Mouse (Mus musculus): ENCODE measurements at regions not wholly inside any gene's neighbourhood (a gene's known extent, or its start where the extent isn't known, plus 50 kb on each side); places are given as distances from the start of the nearest gene placed in this dataset.
A peak's percentile ranks its signal among the peaks of the same experiment; 100 is the strongest.

GRCm38 (mm10) chr3:118248768-118249167 is 313.2 kb upstream of the Dpyd start:
- no peak for DNase-seq (ENCODE audit: low spot score)

GRCm38 (mm10) chr3:118275917-118276316 is 286.0 kb upstream of the Dpyd start:
- no peak for DNase-seq (ENCODE audit: low spot score)

DNA sequence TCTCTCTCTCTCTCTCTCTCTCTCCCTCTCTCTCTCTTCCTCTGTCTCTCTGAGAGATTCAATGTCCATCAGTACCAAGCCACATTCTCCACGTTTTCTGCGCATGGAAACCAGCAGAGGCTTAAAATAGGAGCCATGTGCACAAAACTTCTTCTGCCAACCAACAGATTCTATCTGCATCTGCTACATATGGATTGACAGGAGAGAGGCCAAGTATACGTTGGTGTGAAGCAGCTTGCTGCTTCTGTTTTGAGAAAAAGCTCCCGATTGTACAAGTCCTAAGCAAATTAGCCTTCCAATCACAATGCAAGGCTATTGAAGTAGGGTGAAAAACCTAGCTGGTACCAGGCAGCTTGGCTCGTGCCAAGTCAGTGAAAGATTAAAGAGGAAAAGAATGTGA is 283.7 kb upstream of the Dpyd start:
- no peak for DNase-seq (ENCODE audit: low spot score)

GRCm38 (mm10) chr3:118286946-118287345 is 275.0 kb upstream of the Dpyd start:
- peak; percentile 37 for DNase-seq (ENCODE audit: low spot score)

DNA sequence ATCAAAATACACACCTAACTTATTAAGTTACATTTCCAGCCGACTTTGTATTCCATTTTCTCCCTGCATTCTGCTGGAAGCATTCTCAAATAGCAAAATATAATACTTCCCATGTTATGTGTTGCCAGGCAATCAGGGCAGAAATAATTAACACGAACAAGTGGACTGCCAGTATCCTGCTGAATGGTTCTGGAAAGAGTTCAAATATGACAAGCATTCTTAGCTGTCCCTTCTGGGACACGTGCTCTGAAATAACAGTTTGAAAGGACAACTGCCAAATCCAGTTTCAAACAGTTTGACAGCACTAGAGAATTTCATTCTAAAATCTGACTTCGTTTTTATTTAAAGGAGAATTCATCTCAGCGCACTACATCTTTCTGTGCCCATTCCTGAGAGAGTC is 236.8 kb upstream of the Dpyd start:
- DNase-seq (ENCODE audit: low spot score), result no peak

DNA sequence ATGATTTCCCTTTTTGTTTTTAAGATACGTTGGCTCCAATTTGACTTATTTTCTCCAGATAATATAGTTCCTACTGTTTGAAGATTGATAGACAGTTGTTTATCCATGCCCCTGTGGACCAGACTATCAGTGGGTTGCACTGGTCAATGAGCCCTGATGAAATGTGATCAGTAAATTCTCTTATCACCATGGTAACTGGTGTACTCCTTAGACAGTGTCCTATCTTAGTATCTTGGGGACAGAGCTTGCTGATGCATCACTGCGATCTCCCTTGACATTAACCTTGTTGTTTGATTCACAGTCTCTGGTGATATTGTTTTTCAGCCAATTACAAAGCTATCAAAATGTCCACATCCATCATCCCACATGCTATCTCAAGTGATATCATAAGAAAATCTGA is 233.7 kb upstream of the Dpyd start:
- DNase-seq (ENCODE audit: low spot score), result no peak

DNA sequence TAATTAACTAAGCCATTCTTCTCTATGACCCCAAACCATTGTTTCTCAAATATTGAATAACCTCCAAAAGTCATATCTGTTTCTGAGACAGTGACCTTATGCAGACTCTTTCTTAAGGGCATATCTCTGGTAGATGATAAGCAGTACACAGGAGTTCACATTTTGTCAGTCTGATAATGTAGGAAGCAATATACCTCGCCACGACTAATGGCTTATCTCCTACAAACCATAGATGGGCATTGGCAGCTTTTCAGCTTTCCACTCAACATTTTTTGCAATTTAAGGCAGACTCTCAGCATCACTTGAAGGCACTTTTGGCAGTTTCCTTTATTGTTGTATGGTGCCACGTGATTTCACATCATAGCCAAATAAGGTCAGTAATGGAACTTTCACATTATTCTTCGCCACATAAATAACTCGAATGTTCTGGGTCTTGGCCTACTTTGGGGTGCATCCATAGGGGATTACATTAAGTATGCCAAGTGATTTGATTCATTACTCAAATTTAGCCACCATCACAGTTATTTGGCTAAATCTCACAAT is 232.7 kb upstream of the Dpyd start:
- no peak for DNase-seq (ENCODE audit: low spot score)

DNA sequence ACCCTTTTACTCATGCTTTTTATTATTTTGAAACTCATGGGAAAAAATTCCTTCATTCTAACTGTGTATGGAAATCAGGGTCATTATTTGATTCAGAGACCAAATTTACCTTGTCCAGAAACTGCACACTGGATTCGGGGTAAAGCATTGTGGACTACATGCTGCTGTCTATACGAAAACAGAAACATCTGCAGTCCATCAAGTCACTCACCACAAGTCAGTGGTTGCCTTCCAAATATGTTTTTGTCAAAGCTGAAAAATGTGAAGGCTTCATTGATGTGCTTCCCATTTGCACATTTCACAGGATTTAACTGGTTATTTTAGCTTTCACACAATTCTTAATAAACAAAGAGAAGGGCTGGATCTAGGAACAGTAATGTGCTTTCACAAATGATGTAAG is 230.4 kb upstream of the Dpyd start:
- DNase-seq (ENCODE audit: low spot score), result no peak

GRCm38 (mm10) chr3:118338716-118339115 is 223.2 kb upstream of the Dpyd start:
- DNase-seq (ENCODE audit: low spot score), result no peak

DNA sequence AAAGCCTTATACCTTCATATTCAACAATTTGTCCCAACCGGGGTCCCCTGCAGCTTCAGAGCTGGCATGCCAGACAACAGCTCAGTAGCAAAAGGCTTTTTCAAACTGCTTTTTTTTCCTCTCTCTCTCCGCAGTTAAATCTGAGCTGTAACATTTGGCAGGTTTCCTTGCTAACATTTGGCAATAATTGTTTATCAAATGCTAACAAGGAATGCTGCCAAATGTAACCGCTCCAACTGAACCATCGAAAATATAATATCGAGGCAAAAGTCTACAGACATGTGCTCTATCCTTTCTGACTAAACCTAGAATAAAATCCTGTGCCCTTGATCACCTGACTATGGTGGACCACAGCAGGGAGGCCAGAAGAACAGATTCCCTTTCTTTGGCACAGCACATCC is 200.2 kb upstream of the Dpyd start:
- no peak for DNase-seq (ENCODE audit: low spot score)

All from ovary, adult 18-20 months (tissue).